Mouse (Mus musculus) layer of hippocampus, adult 8-10 months (tissue): ENCODE results near the gene Nr0b2. TPM values are rescaled to one million over a fixed set of nuclear protein-coding genes. Genes with fewer than 3 reads are reported as not detected.

Source experiments
- DNase-seq, 2 experiments: peaks; one replicate each; pipeline ENCODE4 v3.0.0; 2022; ENCODE audit warnings: low spot score in 2 of 2
- total RNA-seq, 4 experiments: library from RNA; stranded (reverse); gene quantifications; 2 replicates each; pipeline ENCODE4 v1.2.4; 2022

Gene Nr0b2
- total RNA-seq, 4 experiments from 2014 or later, result not detected

GRCm38 (mm10) chr4:133559846-133560245 is 6.7 kb downstream of the Nr0b2 start:
- no peak for DNase-seq

GRCm38 (mm10) chr4:133561622-133562021 is 8.4 kb downstream of the Nr0b2 start:
- DNase-seq, result no peak

DNA sequence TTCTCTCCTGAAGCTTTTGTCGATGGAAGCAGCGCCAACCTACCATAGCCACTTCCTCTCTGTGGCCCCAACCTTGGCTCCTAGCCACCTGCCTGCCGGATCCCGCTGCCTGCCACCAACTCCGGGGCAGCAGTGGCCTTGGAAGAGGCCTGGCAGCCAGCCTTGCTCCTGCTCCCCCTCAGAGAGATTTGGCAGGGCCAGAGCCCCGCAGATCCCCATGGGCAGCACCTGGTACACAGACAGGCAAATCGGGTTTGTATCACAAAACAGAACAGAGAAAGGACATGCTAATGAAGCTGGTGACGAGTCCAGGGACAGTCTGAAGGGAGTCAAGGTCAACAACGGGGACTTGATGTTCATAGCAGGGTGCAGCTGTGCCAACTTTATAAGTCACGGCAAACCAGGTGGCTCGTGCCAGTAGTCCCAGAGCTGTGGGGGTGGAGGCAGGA is 10.0 kb downstream of the Nr0b2 start:
- no peak for DNase-seq

GRCm38 (mm10) chr4:133567251-133567650 is 14.1 kb downstream of the Nr0b2 start:
- DNase-seq, result no peak

- no peak for DNase-seq
Observed at GRCm38 (mm10) chr4:133569291-133570065, 16.3 kb downstream of the Nr0b2 start.

- no peak for DNase-seq
Observed at GRCm38 (mm10) chr4:133570066-133570466, 16.9 kb downstream of the Nr0b2 start.

GRCm38 (mm10) chr4:133574070-133574842 is 21.1 kb downstream of the Nr0b2 start, which contains the start of gene Gpatch3:
TSS of gene Gpatch3 (plus strand) at chr4:133574745.
- peak; percentile 89 to 92 for DNase-seq

- no peak for DNase-seq
Observed at GRCm38 (mm10) chr4:133574843-133575202, 21.6 kb downstream of the Nr0b2 start.

DNA sequence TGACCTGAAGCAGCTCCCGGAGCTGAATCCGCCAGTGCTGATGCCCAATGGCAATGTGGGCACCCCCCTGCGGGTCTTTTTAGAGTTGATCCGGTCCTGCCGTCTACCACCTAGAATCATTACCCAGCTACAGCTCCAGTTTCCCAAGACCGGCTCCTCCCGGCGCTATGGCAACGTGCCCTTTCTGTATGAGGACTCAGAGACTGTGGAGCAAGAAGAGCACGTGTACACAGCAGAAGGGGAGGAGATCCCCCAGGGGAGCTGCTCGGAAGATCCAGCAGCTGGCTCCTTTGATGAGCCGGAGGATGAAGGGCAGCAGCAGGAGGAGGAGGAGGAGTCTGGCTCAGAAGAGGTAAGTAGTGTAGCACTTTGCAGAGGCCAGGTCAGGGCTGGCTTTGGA is 24.8 kb downstream of the Nr0b2 start:
- DNase-seq, result no peak

GRCm38 (mm10) chr4:133583690-133584058 is 30.5 kb downstream of the Nr0b2 start:
- no peak for DNase-seq

GRCm38 (mm10) chr4:133584059-133584951 is 31.1 kb downstream of the Nr0b2 start, which contains the start of gene Gpn2:
TSS of gene Gpn2 (plus strand) at chr4:133584362.
- peak; percentile 73 to 79 for DNase-seq

- DNase-seq, result peak in 1 of 2 experiments; percentile 64
Observed at GRCm38 (mm10) chr4:133592570-133592969, 39.4 kb downstream of the Nr0b2 start.

DNA sequence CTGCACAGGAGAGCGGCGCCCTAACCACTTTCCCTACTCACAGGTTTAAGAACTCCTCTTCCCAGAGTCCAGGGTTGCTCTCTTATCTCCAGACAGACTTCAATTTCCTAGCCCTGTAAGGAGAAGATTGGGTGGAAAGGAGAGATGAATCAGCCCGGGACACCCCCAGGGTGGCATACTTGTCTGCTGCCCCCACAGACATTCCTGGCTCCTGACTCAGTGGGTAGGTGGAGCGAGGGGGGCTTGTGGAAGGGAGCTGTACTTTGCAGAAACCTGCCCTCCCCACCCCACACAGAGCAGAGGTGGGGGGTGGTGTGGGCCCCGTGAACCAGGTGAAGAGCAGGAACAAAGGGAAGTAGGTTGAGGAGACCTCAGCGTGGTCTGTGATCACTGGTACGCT is 42.4 kb downstream of the Nr0b2 start:
- no peak for DNase-seq

- DNase-seq, result no peak
Observed at GRCm38 (mm10) chr4:133596084-133596483, 42.9 kb downstream of the Nr0b2 start.

GRCm38 (mm10) chr4:133598616-133599015 is 45.4 kb downstream of the Nr0b2 start:
- no peak for DNase-seq

GRCm38 (mm10) chr4:133599116-133599515 is 45.9 kb downstream of the Nr0b2 start:
- DNase-seq, result no peak

GRCm38 (mm10) chr4:133599571-133600073 is 46.4 kb downstream of the Nr0b2 start:
- peak; percentile 51 to 73 for DNase-seq

DNA sequence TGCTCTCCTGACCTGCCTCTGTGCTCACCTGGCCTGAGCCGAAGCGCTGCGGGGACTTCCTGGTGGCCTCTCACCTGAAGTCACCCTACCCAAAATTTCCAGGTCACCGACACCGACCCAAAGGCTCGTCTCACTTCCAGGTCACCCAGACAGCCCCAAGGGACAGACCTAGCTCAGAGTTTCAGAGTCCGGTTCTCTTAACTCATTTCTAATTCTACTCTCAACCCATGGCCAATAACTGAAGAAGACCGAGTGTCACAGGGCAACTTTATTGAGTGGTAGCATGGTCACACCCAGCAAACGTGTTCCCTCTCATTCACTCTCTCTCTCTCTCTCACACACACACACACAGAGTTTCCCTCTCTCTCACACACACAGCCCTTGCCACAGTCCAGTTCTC is 47.1 kb downstream of the Nr0b2 start:
- no peak for DNase-seq

GRCm38 (mm10) chr4:133601721-133602218 is 48.6 kb downstream of the Nr0b2 start, which contains the start of gene Sfn:
TSS of gene Sfn (minus strand) at chr4:133602168.
- no peak for DNase-seq

- no peak for DNase-seq
Observed at GRCm38 (mm10) chr4:133603056-133603455, 49.9 kb downstream of the Nr0b2 start.

DNA sequence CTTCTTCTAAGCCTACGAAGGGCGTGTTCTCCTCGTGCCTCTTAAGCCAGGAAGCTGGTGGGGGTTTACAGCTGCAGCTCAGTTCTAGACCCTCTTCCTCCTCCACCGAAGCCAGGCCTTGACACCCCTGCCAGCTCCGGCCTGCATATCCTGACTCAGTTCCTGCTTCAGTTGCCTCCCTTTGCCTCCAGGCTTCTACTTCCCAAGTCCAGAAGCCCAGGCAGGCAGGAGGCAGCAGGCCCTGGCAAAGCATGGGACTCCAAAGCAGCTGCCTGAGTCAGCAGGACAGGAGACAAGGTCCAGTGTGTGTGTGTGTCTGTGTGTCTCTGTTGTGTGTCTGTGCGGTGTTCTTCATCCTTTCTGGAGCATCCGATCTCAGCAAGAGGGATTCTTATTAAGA is 51.0 kb downstream of the Nr0b2 start:
- no peak for DNase-seq
